Mouse (Mus musculus) thymus, postnatal 10 days (tissue): Measurements from ENCODE around the gene Car11.
"Not testable (repeated sequence)": the region's sequence is repeated elsewhere in the genome, so short reads cannot be mapped to it uniquely, and the experiment has no call there.

Source experiments
- DNase-seq, 2 experiments: peaks; one replicate each; pipeline ENCODE4 v3.0.0; 2021; ENCODE audit warnings: low spot score in 2 of 2

The Car11 gene

DNA sequence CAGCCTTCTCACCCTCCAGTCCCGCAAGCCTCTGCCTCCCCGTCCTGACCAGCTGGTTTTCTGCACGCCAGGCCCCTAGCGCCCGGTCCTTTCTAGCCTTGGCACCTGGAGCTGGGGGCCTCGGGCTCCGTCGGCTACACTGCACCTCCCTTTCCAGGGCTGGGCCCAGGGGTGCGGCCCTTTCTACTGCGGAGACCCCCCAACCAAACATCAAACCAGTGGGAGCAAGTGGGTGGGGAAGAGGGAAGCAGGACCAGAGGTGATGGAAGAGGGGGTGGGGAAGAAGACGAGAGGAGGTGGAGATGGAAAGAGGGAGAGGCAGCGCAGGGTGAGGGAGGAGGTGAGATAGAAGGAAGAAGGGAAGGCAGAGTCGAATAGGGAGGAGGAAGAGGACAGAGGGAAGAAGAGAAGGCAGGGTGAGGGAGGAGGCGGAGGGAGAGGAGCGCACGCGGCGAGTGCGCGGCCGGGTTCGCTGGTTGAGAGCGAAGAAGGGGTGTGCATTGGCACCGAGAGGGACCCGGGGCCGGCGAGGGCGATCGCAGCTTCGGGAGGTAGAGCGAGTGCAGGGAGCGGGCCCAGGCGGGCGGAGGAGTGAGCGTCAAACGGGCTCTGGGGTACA is at the start of gene Car11:
TSS of gene Car11 (plus strand) at position 321 of the 619 bp plus-strand sequence.
- DNase-seq: no peak

DNA sequence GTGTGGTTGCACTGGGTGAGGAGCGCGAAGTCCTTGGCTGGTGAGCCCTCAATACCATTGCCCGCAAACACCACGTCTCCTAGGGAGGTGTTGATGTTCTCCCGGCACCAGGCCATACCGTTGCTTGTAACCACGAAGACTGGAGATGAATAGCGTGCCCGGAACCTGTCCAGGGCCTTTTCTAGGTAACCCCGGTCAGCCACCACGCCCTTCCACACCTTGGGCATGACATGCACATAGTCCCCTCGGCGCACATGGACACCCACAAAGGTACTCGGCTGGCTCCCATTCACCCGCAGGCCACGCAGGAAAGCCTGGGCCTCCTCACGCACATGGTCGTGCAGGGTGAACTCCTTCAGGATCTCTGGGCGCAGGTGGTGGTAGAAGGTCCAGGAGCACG is 49.2 kb upstream of the Car11 start:
- DNase-seq: not testable (repeated sequence)

DNA sequence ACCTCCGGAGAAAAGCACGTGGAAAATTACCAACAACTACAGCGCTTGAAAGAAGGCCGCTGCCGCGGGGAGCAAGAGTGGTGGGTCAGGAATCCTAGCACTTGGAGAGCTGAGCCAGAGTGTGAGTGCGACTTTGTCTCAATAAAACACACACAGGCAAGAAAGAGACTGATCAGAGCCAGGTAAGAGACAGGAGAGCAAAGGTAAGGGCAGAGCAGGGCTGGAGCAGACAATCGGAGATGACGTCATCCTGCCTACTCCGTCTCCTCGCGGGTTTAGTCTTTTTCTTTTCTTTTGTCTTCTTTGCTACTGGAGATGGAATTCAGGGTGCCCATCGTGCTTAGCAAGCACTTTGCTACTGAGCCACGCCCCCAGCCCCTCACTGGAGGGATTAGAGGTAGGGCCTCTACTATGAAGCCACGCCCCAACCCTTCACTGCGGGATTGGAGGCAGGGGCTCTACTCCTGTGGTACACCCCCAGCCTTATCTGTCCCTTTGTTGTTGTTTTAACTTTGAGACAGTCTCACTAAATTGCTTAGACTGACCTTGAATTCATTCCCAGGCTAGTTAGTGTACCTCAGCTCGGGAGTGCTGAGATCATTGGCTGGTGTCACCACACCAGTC is 45.1 kb upstream of the Car11 start:
- DNase-seq: no peak

DNA sequence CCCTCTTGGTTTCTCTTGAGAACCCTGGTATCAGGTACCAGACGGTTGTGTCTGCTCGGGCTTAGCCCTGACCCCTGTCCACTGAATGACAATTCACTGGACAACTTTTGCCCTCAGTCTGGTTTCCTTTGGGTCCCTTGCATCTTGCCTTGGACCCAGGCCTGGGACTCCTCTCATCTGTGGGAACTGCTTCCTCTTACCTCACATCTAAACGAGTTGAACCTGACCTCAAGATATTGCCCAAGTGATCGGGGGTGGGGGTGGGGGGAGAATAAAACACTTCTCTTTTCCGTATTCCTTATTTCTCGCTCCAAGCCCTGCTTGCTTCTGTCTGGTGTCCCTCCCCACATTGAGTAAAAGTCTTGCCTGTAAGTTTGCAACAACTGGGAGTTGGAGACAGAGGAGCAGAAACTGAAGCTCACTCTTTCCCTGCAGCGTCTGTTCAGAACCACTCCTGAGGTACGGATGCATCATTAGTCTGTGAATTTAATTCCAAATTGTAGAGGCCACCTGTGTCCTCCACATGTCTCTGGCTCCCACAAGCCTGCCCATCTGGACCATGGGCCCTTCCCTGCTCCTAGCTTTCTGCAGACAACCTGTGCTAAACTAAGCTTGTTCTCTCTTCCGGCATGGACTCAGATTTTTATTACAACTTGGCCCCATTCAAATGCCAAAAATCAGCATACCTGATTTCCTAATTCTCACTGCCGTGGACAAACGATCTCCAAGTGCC is 38.7 kb upstream of the Car11 start:
- no peak for DNase-seq

DNA sequence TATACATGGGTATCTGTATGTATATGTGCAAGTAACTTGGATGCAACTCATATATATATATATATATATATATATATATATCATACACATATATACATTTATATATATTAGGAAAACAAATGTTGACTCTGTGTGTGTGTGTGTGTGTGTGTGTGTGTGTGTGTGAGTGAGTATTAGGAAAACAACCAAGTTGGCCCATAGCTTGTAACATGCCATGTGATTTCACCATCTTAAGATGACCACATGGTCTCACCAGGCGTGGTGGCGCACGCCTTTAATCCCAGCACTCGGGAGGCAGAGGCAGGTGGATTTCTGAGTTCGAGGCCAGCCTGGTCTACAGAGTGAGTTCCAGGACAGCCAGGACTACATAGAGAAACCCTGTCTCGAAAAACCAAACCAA is 37.9 kb upstream of the Car11 start:
- DNase-seq: not testable (repeated sequence)

DNA sequence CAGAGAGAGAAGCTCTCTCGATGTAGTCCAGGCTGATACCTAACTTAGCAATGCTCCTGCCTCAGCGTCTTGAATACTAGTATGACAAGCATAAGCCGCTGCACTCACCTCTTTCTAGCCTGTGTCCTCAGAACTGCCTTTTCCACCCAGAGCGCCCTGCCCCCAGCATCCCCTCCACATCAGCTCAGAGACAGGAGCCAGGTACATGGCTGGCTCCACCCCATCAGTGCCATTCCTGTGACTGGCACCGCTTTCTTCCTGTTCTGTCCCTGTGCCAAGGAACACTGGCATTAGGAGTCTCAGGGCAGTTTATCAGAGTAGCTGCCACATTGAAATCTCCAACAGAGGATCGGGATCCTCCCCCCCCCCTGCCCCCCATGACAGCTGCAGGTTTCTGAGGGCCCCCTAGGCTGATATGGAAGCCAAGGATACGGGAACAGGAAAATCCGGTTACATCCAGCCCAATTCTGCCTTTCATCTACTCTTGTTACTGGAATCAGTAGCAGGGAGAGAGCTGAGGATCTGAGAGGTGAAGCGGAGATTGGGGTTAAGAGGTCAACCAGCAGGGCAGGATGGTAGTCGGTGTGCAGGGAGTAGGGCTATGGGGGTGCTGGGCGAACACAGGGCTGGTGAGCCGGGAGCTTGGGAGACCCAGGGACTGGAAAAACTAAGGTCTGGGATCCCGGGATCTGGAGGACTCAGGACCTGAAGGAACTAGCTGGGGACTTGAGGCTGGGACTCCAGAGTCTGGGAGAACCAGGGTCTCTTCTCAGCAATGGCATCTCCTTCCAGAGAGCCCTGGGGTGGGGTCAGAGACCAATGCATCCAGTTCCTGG is 34.1 kb upstream of the Car11 start:
- DNase-seq: no peak

DNA sequence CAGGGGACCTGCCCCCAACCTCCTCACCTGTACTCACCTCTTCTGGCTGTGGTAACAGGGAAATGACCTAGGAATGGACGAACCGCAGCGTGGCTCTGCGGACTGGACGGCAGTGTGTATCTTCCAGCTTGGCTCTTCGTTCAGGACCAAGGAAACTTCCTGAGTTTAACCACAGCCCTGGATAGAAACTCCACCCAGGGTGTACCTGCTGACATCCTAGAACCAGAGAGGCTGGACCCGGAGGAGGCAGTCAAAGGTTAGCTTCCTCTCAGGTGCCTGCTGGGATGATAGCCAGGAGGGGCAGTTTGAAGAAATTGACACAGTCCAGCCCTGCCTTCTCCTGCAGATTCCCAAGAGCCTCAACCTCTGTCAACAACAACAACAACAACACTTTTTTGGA is 33.5 kb upstream of the Car11 start, which contains the start of gene Fut2:
TSS of gene Fut2 (minus strand) at position 234 of the 400 bp plus-strand sequence.
- DNase-seq: no peak

DNA sequence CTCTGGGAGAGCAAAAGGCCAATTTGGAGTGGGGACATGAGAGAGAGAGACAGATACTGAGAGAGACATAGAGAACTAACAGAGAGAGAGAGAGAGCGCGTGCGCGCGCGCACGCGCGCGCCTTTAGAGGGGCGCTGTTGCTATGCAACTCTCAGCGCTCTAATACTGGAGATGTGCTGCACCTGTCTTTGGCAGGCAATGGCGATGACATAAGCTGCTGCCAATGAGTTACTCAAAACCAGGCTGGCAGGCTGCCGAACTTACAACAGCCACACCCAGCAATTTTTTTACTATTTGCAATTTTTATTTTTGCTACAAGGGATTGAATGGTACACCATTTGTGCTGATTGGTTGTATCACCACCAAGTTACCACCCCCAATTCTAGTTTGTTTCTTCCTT is 31.9 kb upstream of the Car11 start:
- DNase-seq: no peak

DNA sequence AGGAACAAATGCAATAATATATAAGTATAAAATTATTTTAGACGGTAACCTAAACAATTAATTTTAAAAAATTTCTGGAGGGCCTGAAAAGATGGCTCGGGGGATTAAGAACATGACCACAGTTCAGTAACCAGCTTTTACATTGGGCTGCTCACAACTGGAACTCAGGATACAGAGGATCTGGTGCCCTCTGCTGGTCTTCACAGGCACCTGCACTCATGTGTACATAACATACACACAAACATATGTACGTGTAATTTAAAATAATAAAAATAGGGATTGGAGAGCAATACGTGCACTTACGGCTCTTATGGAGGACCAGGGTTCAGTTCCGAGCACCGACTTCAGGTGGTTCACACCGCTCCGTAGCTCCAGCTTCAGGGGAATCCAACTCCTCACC is 30.7 kb upstream of the Car11 start:
- DNase-seq: no peak

DNA sequence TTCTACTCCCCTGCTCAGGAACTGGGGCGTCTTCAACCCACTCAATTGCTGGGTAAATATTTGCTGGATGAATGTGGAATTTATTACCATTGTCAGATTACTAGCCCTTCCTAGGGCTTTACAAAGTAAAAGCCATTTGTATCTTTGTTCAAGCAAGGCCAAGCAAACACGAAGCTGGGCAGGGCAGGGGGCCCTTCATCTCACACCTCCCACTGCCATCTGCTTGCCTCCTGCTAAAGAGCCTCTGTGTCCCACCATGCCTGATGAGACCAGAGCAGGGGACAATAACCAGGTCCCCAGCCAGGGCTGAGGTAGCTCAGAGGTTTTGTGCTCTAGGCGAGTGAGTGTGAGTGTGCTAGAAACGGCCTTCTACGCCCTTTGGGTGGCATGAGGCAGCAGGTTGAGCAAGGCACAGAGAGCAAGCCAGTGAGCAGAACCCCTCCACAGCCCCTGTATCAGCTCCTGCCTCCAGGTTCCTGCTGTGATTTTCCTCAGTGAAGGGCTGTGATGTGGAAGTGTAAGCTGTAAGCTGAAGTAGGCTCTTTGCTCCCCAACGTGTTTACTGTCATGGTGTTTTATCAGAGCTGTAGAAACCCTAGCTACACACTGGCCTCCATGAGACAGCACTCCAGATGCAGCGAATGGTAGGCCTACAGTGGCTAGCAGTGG is 21.9 kb upstream of the Car11 start:
- no peak for DNase-seq

DNA sequence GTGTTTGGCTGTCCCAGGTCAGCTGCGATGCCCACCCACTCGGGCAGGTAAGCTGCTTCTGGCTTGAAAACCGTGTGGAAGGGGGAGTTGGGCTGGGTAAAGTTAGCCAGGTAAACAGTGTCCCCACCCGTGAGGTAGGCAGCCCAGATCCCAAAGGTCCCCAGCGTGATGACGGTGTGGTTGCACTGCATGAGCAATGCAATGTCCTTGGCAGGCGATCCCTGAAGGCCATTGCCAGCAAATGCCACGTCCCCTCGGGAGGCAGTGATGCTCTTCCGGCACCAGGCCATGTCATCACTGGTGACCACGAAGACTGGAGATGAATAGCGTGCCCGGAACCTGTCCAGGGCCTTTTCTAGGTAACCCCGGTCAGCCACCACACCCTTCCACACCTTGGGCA is 21.1 kb upstream of the Car11 start:
- no peak for DNase-seq

DNA sequence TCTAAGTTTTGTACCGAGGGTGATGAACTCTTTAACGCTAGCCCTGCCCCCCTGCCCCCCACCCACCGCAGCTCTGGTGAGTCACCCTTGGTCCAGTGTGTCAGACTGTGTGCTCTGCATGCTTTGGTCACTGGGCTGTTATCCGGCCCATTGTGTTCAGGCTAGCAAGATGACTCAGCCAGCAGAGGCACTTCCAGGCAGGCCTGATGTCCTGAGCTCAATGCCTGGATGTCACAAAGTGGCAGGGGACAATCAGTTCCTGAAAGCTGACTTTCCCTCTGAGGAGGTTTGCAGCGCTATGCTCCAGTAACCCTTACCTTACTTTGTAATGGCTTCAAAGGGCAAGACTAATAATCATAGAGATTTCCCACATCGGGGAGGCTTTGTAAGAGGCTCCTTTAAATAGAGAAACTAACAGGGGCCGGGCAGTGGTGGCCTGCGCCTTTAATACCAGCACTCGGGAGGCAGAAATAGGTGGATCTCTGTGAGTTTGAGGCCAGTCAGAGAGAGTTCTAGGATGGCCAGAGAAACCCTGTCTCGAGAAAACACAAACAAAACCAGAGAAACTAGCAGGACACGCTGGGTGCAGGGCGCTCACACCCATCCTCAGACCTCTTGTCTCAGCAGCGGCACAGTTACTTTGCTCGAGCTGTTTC is 19.5 kb upstream of the Car11 start:
- DNase-seq: no peak

DNA sequence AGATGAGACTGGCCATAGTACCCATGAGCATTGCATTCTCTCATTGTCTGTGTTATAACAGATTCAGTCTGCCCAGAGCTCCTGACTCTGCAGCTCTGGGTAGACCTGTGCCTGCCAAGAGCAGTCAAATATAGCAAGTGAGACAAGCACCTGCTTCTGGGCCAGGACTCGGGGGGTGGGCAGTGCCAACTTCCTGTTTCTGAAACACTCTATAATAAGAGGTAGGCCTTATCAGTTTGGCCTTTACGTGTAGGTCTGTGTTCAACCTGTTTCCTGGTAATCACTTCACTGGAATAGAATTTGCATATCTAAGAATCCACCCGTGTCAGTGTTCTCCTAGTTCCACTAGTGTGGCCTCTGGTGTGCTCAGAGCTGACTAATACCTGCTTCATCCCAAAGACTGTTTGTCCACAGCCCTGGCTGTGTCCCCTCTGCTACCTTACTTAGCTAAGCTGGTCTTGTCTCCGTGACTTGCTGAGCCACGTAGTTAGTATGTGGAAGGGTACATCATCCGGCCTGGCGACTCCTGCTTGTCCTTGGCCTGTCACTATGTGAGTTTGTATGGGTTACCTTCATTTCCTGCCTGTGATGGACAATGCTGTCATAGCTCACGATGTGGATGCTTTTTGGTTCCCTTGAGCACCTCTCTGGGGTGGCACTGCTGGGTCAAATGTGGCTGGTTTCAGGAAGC is 18.5 kb upstream of the Car11 start:
- DNase-seq: no peak

DNA sequence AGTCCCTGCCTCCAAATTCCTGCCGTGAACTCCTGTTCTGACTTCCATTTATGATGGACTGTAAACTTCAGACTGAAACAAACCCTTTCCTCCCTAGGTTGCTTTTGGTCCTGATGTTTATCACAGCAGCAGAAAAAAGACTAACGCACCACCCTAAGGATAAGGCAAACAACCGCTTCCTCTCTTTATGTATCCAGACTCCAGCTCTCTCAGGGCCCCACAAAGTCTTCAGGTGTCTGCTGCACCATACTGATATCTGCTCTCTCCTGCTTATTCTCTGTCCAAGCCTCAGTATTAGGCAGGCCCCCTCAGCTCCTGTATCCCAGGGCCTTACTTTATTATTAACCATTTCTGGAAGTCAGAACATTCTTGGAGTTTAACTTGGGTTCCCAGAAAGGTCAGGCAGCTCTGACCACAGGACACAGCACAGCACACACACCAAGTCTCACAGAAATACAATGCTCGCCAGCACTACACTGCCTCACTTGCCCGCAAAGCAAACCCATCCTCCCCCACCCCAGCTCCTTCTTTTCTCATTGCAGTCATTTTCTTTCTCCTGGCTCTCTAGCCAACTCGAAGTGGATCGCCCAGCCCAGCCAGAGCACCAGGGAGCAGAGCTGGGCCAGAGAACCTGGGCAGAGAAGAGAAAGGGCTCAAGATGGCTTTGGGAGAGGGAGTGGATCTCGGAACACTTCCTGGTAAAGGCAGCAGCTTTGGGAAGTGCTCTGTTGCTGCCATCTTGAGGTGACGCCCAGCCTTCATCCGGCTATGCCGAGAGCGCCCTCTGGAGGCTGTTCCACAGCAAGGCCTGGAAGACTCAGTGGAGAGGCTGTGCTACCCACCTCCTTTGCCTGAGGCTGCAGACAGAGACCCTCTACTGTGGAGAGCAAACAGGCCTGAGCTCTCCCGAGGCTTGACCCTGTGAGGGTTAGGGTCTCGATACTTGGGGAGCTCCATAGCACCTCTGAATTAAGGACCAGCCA is 17.2 kb upstream of the Car11 start:
- DNase-seq: peak; percentile 78 to 93

DNA sequence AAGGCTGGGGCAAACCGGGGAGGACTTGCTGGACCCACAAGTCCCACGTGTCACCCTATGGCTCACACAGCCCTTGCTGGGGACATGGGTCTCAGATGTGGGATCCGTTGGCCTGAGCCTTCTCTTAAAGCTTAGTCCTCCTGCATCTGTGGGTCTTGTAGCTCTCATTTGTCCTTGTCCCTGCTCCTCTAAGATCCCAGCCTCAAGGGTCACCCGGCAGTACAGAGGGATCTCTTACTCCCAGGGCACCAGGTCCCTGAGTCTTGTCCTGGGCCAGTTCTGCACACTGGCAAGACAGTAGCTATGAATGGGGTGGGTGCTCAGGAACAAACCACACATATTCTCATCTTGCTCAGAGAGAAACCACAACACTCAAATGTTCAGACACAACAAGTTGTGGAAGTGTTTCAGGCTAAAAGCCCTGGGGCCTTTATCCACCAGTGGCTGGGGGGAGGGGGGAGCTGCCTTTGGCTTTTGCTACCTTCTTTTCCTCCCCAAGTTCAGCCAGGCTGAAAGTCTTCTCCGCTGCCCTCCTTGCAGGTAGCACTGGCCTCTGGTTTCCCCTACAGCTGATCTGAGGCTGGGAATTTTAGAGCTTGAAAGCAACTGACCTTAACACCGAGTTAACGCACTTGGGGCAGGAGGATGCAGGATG is 16.1 kb upstream of the Car11 start, which contains the start of gene Ntn5:
TSS of gene Ntn5 (plus strand) at position 627 of the 655 bp plus-strand sequence.
- DNase-seq: peak in 1 of 2 experiments; percentile 13

DNA sequence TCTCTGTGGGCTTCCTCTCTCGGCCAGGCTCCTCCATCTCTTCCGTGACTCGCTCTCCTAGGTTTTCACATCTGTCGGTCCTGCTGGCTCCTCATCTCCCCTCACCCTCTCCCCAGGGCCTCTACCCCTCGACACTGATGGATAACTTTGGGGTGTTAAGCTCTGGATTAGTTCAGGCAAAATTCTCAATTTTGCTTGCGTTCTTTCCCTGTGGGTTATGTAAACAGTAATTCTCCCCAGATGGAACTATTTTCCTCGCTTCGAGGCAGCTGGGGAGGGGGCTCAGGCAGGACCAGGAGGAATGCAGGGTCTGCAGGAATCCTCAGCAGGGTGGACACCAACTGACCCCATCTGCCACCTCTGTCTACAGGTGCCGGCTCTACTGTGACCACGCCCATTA is 13.8 kb upstream of the Car11 start:
- DNase-seq: no peak

DNA sequence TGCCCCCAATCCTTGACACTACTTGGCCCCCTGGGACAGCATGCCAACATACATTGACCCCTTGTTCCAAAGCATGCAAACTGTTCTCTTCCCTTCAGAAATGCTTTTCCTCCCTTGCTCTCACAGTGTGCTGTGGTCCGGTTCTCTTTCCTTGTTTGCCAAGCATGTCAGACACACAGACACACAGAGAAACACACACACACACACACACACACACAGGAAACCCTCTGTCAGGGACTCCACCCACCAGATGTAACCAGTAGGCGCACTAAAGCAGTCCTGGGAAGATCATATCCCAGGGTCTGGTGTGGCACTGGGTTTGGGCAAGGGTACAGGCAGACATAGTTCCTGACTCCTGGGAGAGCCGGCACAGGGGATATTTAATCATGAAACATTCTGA is 12.8 kb upstream of the Car11 start:
- no peak for DNase-seq

DNA sequence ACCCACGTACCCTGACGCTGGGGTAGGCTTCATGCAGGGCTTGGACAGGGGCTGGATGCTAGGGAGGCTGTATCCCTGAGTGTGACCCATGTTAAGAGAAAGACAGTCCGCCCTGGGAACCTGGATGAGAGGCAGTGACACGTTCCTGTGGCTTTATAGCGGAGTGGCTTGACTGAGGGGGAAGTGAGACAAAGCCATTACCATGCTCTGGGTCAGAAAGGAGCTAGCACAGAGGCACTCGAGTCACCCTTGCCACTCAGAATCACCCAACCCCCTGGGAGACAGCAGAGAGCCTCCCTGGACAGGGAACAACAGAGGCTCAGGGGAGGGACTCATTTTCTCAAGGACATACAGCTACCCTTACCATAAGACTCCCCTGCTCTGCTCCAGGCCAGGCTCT is 10.5 kb upstream of the Car11 start:
- no peak for DNase-seq

DNA sequence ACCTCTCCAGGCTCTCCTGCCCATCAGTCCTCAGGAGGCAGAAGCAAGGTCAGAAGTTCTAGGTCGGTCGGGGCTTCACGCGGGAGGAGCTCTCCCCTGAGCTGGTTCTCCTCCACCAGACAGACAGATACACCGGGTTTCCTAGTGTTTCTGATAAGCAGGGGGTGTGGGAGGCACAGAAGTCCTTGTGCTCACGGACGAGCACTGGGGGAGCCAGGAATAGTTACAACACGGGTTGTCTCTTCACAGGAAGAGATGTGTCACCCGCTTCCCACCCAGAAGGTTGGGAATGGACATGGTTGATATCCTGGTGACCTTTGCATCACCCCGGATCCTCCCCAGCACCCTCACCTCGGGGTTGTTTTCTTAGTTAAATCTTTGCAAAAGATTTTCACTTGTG is 9.8 kb upstream of the Car11 start:
- DNase-seq: no peak
